Mouse (Mus musculus) cerebellum, adult 9-10 months (tissue): ENCODE results near the gene Hcn1.

ENCODE experiments used
- DNase-seq: peaks from one replicate; pipeline ENCODE4 v3.0.0; 2022

Gene Hcn1

GRCm38 (mm10) chr13:117602181-117602580 is at the start of gene Hcn1:
TSS of gene Hcn1 (plus strand) at chr13:117602320.
- DNase-seq = peak; percentile 89

GRCm38 (mm10) chr13:117567251-117567650 is 34.9 kb upstream of the Hcn1 start:
- peak; percentile 34 for DNase-seq

DNA sequence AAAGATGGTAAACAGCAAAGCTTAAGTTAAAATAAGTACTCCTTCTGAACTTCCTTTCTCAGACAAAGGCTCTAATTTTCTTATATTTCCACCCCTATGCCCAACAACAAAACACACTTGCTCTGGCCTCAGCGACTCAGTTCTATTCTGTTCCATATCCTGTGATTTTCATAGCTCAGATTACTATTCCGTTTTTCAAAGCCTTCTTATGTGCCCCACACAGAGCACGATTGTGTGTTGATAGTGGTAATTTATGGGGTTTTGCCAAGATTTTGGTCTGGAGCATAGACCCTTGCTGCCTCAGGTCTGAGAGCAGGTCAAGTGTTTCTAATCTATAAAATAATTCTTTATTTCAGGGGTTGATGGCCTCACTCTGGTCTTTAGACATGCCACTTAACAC is 30.4 kb upstream of the Hcn1 start:
- no peak for DNase-seq

- no peak for DNase-seq
These were observed 7.5 kb upstream of the Hcn1 start for GRCm38 (mm10) chr13:117594494-117595182.

DNA sequence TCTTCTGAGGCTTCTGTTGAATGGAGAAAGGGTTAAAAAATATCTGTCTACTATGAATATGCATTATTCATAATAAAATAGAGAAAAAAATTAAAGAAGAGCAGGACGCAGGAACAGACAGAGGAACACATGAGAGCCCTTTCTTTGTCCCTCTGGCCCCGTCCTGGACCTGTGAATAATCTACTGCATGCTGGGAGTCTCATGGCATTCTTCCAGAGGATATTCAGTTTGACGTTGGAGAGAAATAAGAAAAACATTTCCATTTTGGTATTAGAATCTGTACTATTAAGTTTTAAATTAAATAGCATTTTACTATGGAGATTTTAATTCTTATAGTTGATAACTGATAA is 7.0 kb upstream of the Hcn1 start:
- DNase-seq = no peak

DNA sequence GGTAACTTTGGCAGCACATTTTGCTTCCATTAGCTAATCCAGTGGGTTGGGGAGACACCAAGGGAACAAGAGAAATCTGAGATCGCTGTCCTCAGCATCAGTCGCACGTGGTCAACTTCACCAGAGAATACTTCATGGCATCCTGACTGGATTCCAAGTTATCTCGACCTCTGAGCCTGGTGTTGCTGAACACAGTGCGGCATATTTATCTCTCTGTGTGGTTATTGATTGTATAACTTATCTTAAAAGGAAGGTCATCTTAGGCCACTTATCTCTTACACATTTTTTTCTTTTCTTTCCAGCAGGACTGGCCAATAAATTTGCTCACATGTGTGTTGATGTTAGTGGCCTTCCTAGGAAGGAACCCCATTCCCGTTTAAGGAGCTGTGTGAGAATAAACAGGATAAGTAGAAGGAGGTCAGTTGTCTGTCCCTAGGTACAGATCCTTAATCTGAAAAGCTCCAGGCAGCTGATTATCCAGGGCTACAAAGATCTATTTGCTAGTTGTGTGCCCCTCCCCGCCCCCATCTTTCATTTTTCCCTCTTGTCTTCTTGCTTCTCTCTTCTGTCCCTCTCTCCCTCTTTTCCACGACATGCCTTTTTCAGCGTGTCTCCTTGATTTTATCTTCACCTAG is 672 bp upstream of the Hcn1 start:
- DNase-seq = no peak

DNA sequence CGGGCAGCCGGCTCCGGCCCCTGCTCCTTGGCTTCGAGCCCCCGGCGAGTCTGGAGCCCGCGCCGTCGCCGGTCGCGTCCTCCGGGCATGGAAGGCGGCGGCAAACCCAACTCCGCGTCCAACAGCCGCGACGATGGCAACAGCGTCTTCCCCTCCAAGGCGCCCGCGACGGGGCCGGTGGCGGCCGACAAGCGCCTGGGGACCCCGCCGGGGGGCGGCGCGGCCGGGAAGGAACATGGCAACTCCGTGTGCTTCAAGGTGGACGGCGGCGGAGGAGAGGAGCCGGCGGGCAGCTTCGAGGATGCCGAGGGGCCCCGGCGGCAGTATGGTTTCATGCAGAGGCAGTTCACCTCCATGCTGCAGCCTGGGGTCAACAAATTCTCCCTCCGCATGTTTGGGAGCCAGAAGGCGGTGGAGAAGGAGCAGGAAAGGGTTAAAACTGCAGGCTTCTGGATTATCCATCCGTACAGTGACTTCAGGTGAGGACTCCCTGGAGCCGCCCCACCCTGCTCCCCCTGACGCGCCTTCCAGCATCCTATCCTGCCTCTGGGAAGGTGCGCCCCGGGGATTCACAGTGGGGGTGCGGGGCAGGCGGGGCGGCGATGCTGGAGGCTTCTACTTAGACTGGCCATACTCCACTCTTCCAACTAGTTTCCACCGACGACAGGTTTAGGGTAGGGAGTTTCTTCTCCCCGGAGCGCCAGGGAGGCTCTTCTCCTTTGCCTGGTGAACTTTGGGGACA is 668 bp downstream of the Hcn1 start:
- DNase-seq = peak; percentile 55

DNA sequence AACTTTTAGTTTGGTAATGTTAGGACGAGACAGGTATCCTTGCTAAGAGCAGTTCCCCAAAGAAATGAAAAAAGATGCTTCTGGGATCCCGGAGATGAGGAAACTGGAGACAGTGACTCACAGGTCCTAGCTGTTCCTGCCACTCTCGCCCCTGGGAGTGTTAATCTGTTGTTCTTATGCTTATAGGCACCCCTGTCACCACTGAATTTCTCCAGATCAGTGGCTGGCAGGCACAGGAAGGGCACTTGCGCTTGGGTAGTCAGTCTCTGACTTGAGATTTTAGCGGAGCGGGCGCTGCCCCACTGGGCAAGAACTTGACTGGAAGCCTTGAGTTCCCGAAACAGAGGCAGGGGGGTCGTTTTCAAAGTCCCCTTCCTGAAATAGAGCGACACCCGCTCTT is 1.3 kb downstream of the Hcn1 start:
- DNase-seq = peak; percentile 44

DNA sequence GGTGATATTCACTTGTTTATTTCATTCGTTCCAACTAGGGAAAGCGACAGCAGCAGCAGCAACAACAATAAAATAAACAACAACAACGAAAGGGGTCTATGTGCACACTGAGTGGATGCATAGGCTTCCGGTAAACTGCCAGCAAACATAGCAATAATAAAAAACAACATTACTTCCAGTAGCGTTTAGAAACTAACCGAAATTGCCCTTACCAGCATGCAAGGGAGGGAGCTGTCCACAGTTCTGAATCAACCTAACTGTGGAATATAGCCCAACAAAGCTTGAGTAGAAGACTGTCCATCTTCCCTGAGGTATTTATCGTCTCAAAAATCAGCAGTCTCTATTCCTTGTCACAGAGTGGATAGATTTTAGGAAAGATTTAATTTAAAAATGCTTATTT is 2.0 kb downstream of the Hcn1 start:
- peak; percentile 16 for DNase-seq

DNA sequence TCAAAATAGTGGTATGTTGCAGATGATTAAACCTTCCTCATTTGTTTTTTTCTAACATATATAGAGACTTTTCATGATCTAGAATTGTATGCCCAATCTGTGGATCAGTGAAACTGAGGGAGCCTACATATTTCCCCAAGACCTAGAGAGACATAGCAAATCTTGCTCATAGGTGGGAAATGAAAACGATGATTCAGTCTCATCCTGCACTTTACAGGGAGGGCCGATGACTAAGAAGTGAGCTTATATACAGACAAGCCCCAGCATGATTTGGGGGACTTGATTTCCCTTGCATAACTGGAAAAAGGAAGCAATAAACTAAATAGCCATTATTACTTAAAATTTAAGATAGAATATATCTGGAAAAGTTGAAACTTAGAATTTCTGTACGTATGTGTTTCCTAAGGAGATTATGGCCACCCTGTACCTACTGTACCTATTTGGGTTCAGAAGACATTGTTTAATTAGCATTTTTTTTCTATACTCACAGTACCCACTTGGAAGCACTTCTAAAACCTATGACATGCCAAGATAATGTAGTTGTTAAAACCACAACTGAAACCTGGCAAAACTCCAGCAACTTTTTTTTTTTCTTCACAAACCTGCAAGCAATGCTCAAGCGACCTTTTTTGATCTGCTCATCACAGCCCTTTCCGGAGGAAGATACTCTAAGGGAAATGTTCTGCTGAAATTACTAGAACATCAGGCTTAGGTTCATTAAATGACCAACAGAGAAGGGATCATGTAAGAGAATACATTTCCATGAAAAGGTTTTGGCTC is 3.0 kb downstream of the Hcn1 start:
- DNase-seq = peak; percentile 23

DNA sequence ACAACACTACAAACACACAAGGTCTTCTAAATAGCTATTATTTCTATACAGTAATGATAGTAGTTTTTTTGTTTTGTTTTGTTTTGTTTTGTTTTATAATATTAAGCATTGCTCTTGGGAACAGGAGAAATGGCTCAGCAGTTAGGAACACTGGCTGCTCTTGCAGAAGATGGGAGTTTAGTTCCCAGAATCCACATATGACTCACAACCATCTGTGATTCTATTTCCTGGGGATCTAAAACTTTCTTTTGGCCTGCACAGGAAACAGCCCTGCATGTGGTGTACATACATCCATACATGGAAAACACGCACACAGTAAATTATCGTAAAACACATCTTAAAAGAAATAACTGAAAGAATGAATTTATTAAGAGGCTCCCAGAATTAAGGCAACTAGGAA is 9.8 kb downstream of the Hcn1 start:
- no peak for DNase-seq

- no peak for DNase-seq
These were observed 17.4 kb downstream of the Hcn1 start for GRCm38 (mm10) chr13:117619544-117619943.

DNA sequence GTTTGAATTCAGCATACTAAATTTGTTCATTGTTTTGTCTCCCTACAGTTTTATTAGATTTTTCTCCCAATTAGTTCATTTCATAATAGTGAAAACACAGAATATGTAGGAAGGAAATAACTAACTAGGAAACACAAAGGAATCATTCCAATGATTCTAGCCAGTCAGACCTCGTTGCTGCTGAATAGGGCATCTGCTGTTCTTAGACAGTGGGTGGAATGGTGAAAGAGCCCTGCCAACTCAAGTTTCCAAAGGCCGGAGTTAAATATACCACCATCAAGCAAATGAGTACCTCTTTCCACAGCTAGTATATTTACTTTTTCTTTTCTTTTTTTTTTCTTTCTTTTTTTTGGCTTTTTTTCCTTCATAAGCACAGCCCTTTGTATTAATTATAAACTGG is 55.4 kb downstream of the Hcn1 start:
- no peak for DNase-seq

- DNase-seq = peak; percentile 91
These were observed 56.5 kb downstream of the Hcn1 start for GRCm38 (mm10) chr13:117658414-117659175.

DNA sequence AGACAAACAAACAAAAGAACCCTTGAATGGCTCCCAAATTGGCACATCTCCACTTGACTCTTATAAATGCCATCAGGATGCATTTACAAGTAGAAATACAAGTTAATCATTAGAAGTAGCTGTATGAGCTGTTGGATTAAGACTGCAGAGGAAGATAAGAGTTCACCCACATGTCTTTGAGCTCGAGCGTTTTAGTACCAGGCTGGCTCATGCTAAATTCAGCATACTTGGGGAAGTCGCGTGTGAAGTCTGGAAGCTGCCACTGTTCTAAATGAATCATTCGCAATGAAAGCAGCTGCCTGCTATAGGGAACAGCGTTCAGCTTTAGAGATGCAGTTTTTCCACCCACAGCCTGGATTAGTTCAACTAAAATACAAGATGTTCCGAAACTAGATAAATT is 57.4 kb downstream of the Hcn1 start:
- peak; percentile 47 for DNase-seq

DNA sequence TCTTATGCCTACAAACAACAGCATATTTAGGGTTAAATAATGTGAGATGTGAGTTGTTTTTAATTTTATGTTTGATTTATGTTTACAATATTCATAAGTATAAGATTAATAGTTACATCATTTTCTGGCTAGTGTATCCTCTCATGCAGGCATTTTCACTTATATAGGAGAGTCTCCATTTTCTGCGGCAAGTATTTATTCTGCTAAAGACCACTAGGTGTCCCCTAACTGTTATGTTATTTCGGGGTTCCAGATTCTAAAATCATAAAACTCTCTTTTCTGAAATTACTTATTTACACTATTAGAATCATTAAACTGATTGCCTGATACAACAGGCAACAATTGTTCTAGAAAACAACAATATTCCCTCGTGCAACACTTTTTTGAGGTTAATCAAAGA is 60.5 kb downstream of the Hcn1 start:
- DNase-seq = peak; percentile 48

- DNase-seq = no peak
These were observed 67.2 kb downstream of the Hcn1 start for GRCm38 (mm10) chr13:117669303-117669702.

DNA sequence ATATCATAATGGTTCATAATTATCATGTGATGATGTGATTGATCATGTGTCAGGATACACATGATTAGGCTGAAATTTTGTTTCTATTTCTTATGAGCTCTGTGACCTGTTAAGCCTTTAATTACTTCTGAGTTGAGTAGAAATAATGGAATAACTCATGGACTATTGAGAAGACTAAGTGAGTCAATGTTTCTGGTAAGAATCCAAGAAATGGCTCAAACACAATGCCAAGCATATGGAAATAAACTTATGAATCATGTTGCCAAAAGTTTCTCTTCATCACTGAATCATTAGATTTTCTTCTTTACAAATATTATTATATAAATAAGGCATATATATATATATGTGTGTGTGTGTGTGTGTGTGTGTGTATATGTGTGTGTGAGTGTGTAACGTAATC is 69.7 kb downstream of the Hcn1 start:
- DNase-seq = no peak

DNA sequence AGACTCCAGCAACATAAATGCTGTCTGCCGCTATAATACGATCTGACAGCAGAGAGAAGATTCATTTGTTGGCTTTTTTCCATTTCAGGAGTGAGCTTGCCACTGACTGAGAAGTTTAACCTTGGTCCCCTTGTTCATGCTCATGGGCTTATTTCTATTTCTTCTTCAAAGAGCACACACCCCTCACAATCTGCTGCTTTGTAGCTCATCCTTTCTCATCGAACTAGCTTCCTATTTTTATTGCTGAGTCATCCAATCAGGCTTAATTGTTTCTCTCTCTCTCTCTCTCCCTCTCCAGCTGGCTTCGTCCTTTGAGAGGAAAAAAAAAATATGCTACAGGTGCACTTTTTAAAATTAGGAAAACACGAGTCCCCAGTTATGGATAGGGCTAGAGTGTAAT is 74.3 kb downstream of the Hcn1 start:
- DNase-seq = no peak

DNA sequence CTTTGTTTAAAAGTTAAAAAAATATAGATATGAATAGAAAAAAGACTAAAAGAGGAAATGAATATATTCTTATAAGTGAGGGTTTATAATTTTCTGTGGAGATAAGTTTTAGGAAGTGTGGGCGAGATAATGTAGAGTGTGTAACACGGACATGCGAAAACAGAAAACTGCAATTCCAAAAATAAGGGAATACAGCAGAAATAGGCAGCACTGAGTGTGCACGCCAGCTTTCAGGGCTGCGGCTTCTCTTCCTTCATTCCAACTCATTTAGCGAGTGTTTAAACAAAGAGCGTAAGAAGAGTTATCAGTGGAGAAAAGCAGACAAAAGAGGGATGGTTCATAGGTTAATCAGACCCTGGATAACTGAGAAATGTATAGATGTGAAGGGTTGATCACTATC is 85.5 kb downstream of the Hcn1 start:
- DNase-seq = no peak

GRCm38 (mm10) chr13:117694729-117695332 is 92.7 kb downstream of the Hcn1 start:
- DNase-seq = no peak

GRCm38 (mm10) chr13:117705573-117705972 is 103.5 kb downstream of the Hcn1 start:
- no peak for DNase-seq
